ENCODE assay signal across 8 mouse cellular contexts in the genomic region with DNA sequence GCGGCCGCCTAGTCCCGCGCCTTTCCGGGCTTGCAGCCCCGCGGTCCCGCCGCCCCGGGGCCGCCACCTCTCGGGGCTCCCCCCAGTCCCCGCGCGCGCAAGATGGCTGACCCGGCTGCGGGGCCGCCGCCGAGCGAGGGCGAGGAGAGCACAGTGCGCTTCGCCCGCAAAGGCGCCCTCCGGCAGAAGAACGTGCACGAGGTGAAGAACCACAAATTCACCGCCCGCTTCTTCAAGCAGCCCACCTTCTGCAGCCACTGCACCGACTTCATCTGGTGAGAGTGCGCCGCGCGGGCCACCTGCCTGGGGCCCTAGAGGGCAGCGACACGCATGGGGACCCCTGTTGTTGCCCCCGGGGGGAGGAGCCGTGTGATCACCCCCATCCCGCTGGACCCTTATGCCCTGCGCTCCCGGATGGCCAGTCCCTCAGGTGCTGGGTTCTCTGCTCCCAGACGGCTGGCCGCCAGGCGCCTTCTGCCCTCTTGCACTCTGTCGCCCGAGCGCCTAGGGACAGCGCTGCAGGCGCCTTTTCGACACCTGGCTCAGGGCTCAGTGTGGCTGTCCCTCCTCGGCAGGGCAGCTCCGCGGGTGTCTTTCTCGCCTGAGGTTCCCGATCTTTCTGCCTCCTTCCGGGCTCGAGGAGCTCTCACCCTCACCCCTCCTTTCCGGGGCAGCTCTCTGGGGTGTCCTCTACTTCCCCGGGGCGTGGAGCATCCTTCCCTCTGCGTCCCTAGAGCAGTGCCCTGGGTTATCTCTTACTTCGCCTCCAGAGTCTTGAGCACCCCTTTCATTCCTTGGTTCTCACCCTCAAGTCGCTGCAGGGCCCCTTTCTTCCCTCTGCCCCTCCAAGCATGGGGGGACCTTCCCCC. TPM values are rescaled to one million over a fixed set of nuclear protein-coding genes. Genes with fewer than 3 reads are reported as not detected.
DNase-seq lines count a peak whose midpoint lies in the region; ATAC-seq and TF ChIP-seq lines count a peak whose summit lies in the region.

No protein-coding gene starts in this region.

- intact Hi-C loops in heart, postnatal 25 days (cut with DNase I), result no loop called here

- peak; percentile 57 for ATAC-seq in forebrain, embryonic 13.5 days
- peak; percentile 76 for ATAC-seq in hindbrain, postnatal 0 days

- H3K9ac ChIP-seq in forebrain, embryonic 13.5 days, result peak overlapping the region; percentile 60
- H3K9ac ChIP-seq in hindbrain, postnatal 0 days (replicated peaks; ENCODE audit: low read length), result peak overlapping the region; percentile 73

- DNase-seq in heart, adult 11 months, result peak; percentile 94
- no peak for DNase-seq in heart, postnatal 25 days (ENCODE audit: low spot score)
- DNase-seq in hindbrain, postnatal 0 days (ENCODE audit: low spot score), result peak; percentile 19
- DNase-seq in lung, postnatal 10 days, result peak; percentile 11
- DNase-seq in ovary, postnatal 36 days (ENCODE audit: low spot score), result peak; percentile 13
- peak; percentile 13 for DNase-seq in urinary bladder, postnatal 14 days (ENCODE audit: low spot score)

- 0 out of 2 replicates have a peak, but pooled peaks have one; percentile 11 for TF ChIP-seq CTCF in hindbrain, postnatal 0 days (IDR thresholded peaks at IDR 0.05; ENCODE audit: low read depth)

- no peak overlapping the region for H3K27ac ChIP-seq in brown adipose tissue, adult 24 weeks (replicated peaks; ENCODE audit: low read depth, low read length)
- H3K27ac ChIP-seq in forebrain, embryonic 13.5 days, result 0 out of 2 replicates have a peak overlapping the region, but pooled peaks have one; percentile 25
- peak overlapping the region; percentile 82 for H3K27ac ChIP-seq in hindbrain, postnatal 0 days

- H3K36me3 ChIP-seq in forebrain, embryonic 13.5 days (ENCODE audit: poor library complexity, severe bottlenecking), result no peaks in the 10 kb centered on the region
- no peaks in the 10 kb centered on the region for H3K36me3 ChIP-seq in hindbrain, postnatal 0 days (ENCODE audit: insufficient read depth, low read length)

- WGBS in forebrain, embryonic 13.5 days, result under 1% methylated on average over 59 of the region's 66 CpGs
- 1% methylated on average over 64 of the region's 66 CpGs for WGBS in hindbrain, postnatal 0 days

- H3K4me3 ChIP-seq in brown adipose tissue, adult 24 weeks (ENCODE audit: insufficient read depth, low read depth, low read length), result peak overlapping the region; percentile 34
- peak overlapping the region; percentile 62 for H3K4me3 ChIP-seq in forebrain, embryonic 13.5 days
- peak overlapping the region; percentile 76 for H3K4me3 ChIP-seq in hindbrain, postnatal 0 days (ENCODE audit: low read length)

- no peaks in the 10 kb centered on the region for H3K9me3 ChIP-seq in forebrain, embryonic 13.5 days (replicated peaks)
- H3K9me3 ChIP-seq in hindbrain, postnatal 0 days (ENCODE audit: low read length), result no peaks in the 10 kb centered on the region

- H3K4me2 ChIP-seq in forebrain, embryonic 13.5 days, result peak overlapping the region; percentile 97
- H3K4me2 ChIP-seq in hindbrain, postnatal 0 days (ENCODE audit: low read depth, low read length), result peak overlapping the region; percentile 89

- H3K4me1 ChIP-seq in brown adipose tissue, adult 24 weeks (ENCODE audit: control insufficient read depth, insufficient read depth, insufficient read length, low read length), result no peaks in the 10 kb centered on the region
- H3K4me1 ChIP-seq in forebrain, embryonic 13.5 days, result peaks cover 18% of the 10 kb centered on the region
- peaks cover 7% of the 10 kb centered on the region for H3K4me1 ChIP-seq in hindbrain, postnatal 0 days (ENCODE audit: insufficient read depth, low read length)

- H3K27me3 ChIP-seq in forebrain, embryonic 13.5 days, result peaks cover 42% of the 10 kb centered on the region
- no peaks in the 10 kb centered on the region for H3K27me3 ChIP-seq in hindbrain, postnatal 0 days (ENCODE audit: insufficient read depth, low read length)

RNA-seq across cellular contexts. Expression of a gene that starts 0.9 kb away (rescaled TPM):
- 1 to 10 TPM; 3.2 to 3.7 TPM for total RNA-seq in heart, postnatal 25 days (2021)
- 3.8 and 7.3 TPM in 2 replicates for polyA plus RNA-seq in brown adipose tissue, adult 24 weeks (2012; ENCODE audit: insufficient read depth, insufficient read length, missing spikeins)
- 22.7 and 27.4 TPM in 2 replicates for polyA plus RNA-seq in forebrain, embryonic 13.5 days (2015; fragmentation: Nextera tagmentation; extraction: Ambion mirVana)
- total RNA-seq in hindbrain, postnatal 0 days (2014; rRNA removed), result 255 and 261 TPM in 2 replicates
- polyA plus RNA-seq in hindbrain, postnatal 0 days (2015; fragmentation: Nextera tagmentation; extraction: Ambion mirVana), result 187 and 200 TPM in 2 replicates
